Mouse (Mus musculus) embryonic facial prominence, embryonic 11.5 days (tissue): Measurements from ENCODE around the gene Gpr156. TPM values are rescaled to one million over a fixed set of nuclear protein-coding genes. Genes with fewer than 3 reads are reported as not detected.

Experiments used
- ATAC-seq: fragments of 200-750 bp; cut with Nextera tagmentation; replicated peaks from 2 replicates; pipeline ENCODE4 v1.8.0; 2017; ENCODE audit warnings: low read depth; ENCODE audit not compliant: insufficient number of reproducible peaks, low FRiP score, low TSS enrichment
- DNase-seq: peaks from one replicate; pipeline ENCODE4 v3.0.0-alpha.2; 2015; ENCODE audit warnings: low spot score
- H3K27ac ChIP-seq: fragments of 300-500 bp; sonication (generic); replicated peaks from 2 replicates; pipeline ENCODE4 v1.5.1; 2014; ENCODE audit warnings: mild to moderate bottlenecking, low read depth, low read length, control low read depth
- H3K27me3 ChIP-seq: fragments of 300-500 bp; sonication (generic); 2 replicates; pipeline ENCODE4 v1.6.1; 2014; ENCODE audit warnings: mild to moderate bottlenecking, low read length, moderate library complexity, mixed read lengths; ENCODE audit not compliant: control insufficient read depth, insufficient read depth
- H3K36me3 ChIP-seq: fragments of 300-500 bp; sonication (generic); replicated peaks from 2 replicates; pipeline ENCODE4 v1.6.1; 2014; ENCODE audit warnings: low read depth, mild to moderate bottlenecking, low read length, moderate library complexity, mixed read lengths; ENCODE audit not compliant: control insufficient read depth, insufficient read depth
- H3K4me1 ChIP-seq: fragments of 300-500 bp; sonication (generic); 2 replicates; pipeline ENCODE4 v1.6.1; 2014; ENCODE audit warnings: low read length, mixed read lengths; ENCODE audit not compliant: control insufficient read depth, insufficient read depth
- H3K4me2 ChIP-seq: fragments of 300-500 bp; sonication (generic); 2 replicates; pipeline ENCODE4 v1.6.1; 2014; ENCODE audit warnings: low read depth, mild to moderate bottlenecking, control low read depth, low read length, moderate library complexity
- H3K4me3 ChIP-seq: fragments of 300-500 bp; sonication (generic); 2 replicates; pipeline ENCODE4 v1.5.1; 2014; ENCODE audit warnings: low read depth, low read length, control low read depth
- H3K9ac ChIP-seq: fragments of 300-500 bp; sonication (generic); replicated peaks from 2 replicates; pipeline ENCODE4 v1.6.1; 2014; ENCODE audit warnings: mild to moderate bottlenecking, control low read depth, low read length
- H3K9me3 ChIP-seq: fragments of 300-500 bp; sonication (generic); replicated peaks from 2 replicates; pipeline ENCODE4 v1.6.1; 2016; ENCODE audit warnings: mild to moderate bottlenecking, low read length, inconsistent platforms, mixed read lengths; ENCODE audit not compliant: control insufficient read depth
- WGBS: fragments of 180-500 bp; shearing (Covaris S2); extraction: QIAGEN DNeasy Blood & Tissue Kit; methylation state at CpG from one replicate; pipeline ENCODE4 v1.1.7; 2014; 5-methylcytosine and 5-hydroxymethylcytosine counted together
- polyA plus RNA-seq: library from polyadenylated mRNA; unstranded; fragments of >200 nt; fragmentation: Nextera tagmentation; extraction: Ambion mirVana; gene quantifications from 2 replicates; pipeline ENCODE4 v1.2.1, GENCODE M21; 2014

The Gpr156 gene
- polyA plus RNA-seq, 1 experiment from 2014 or later = 1.5 TPM

DNA sequence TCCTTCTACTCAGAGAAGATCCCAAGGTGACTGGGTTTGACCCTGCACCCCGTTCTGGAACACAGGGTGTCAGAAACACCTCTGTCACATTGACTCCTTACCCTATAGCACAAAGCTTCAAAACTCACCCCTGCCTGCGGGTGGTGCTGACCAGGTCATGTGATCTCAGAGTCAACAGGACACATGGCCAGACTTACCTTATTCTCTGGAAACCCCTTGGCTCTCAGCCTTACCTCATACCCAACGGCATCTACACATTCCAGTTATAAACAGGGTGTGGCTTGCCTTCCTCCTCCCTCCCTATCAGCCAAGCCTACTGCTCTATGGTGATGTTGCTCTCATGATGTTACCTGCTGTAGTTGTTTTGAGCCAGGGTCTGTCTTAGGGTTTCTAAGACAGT lies 73.5 kb downstream of the Gpr156 start:
- no peaks in the 10 kb centered on the region for H3K27me3 ChIP-seq
- no peak for ATAC-seq
- no peak overlapping the region for H3K4me2 ChIP-seq
- no peak overlapping the region for H3K27ac ChIP-seq
- no peaks in the 10 kb centered on the region for H3K9me3 ChIP-seq
- H3K9ac ChIP-seq = no peak overlapping the region
- no peaks in the 10 kb centered on the region for H3K36me3 ChIP-seq
- no peaks in the 10 kb centered on the region for H3K4me1 ChIP-seq
- no peak for DNase-seq
- no peak overlapping the region for H3K4me3 ChIP-seq
- 78% methylated on average over 3 of the region's 3 CpGs for WGBS

DNA sequence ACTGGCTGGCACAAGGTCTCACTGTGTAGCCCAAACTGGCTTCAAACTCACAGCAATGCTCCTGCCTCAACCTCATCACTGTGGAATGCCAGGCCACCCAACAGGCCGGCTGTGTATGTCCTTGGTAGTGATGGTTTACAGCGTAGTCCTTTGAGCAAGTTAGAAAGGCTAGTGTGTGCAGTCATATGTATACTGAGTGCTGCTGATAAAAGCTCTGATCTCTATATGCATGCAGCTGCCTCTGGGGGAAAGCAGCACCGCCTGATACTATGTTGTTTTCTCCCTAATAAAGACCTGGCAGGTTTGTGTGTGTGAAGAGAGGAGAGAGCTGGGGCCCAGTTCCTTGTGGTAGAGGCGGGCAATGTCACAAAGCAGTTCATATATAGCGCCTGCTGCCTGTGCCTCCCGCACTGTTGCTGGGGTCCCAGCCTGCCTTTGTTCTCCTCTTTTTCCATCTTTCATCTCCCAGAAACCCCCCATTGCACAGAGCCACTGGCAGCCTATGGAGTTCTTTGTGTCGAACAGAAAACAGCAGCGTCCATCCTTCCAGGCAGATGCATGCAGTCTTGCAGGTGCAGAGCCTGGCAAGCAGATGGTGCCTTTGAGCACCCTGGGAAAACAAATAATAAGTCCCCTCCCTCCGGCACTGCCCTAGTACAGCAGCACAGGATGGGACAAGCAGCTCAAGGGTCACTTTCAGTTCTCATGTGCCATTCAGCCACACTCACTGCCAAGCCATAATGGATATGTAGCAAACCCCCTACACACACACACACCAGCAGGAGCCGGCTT lies 74.5 kb downstream of the Gpr156 start:
- peak; percentile 82 for ATAC-seq
- H3K4me2 ChIP-seq = no peak overlapping the region
- H3K4me1 ChIP-seq = no peaks in the 10 kb centered on the region
- H3K9ac ChIP-seq = no peak overlapping the region
- H3K4me3 ChIP-seq = no peak overlapping the region
- H3K27me3 ChIP-seq = no peaks in the 10 kb centered on the region
- H3K9me3 ChIP-seq = no peaks in the 10 kb centered on the region
- DNase-seq = peak; percentile 33
- 0 out of 2 replicates have a peak overlapping the region, but pooled peaks have one; percentile 21 for H3K27ac ChIP-seq
- WGBS = 53% methylated on average over 10 of the region's 10 CpGs
- H3K36me3 ChIP-seq = no peaks in the 10 kb centered on the region

GRCm38 (mm10) chr16:37992806-37993205 lies 76.5 kb downstream of the Gpr156 start:
- WGBS = 30% methylated on average over 8 of the region's 8 CpGs
- no peak overlapping the region for H3K27ac ChIP-seq
- no peak for DNase-seq

DNA sequence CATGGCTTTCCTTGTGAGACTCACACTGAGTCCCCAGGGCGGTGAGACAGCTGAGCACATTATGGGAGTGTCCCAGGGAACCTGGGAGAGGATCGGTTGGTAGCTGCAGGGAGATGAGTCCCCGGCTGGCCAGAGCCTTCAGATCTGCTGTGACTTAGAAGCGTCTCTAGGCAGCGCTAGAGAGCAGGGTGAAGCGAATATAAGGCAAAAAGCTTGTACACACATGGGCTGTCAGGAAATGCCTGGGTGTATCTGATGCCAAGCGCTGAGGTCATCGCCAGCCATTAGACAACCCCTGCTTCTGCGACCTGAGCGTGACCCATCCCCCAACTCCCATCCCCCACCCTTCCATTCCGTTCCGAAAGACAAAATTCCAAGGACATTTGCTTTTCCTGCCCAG lies 78.4 kb downstream of the Gpr156 start:
- H3K4me2 ChIP-seq = peak overlapping the region; percentile 21
- no peaks in the 10 kb centered on the region for H3K36me3 ChIP-seq
- no peak for ATAC-seq
- H3K9me3 ChIP-seq = no peaks in the 10 kb centered on the region
- H3K27ac ChIP-seq = no peak overlapping the region
- no peaks in the 10 kb centered on the region for H3K4me1 ChIP-seq
- H3K27me3 ChIP-seq = no peaks in the 10 kb centered on the region
- H3K9ac ChIP-seq = no peak overlapping the region
- H3K4me3 ChIP-seq = no peak overlapping the region
- peak; percentile 78 for DNase-seq
- WGBS = 5% methylated on average over 12 of the region's 12 CpGs

More at GRCm38 (mm10) chr16:37992806-37993205, 76.5 kb downstream of the Gpr156 start:
- Histone ChIP-seq H3K4me3 (no peak overlapping the region), H3K4me2 (no peak overlapping the region), H3K9ac (no peak overlapping the region), H3K9me3 (no peaks in the 10 kb centered on the region), H3K36me3 (no peaks in the 10 kb centered on the region), H3K4me1 (no peaks in the 10 kb centered on the region), H3K27me3 (no peaks in the 10 kb centered on the region)
- no peak for ATAC-seq

DNA sequence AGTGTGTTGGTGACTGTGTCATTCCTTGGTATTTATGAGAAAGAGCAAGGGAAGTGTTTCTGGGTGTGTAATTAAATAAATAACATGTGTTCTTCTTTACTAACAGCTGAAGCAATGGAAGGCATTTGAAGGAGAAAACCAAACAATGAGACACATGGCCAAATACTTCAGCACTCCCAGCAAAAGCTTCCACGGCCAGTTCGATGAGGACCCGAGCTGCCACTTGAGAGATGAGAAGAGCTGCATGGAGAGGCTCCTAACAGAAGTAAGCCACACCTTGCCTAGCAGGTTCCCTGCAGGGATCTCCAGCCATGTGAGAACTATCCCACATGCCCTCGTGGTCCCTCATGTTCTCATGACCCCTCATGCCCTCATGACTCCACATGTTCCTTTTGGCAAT lies 81.5 kb downstream of the Gpr156 start:
- Histone ChIP-seq H3K27me3 (no peaks in the 10 kb centered on the region), H3K9ac (no peak overlapping the region), H3K9me3 (no peaks in the 10 kb centered on the region), H3K4me1 (no peaks in the 10 kb centered on the region), H3K27ac (no peak overlapping the region), H3K4me2 (no peak overlapping the region), H3K36me3 (no peaks in the 10 kb centered on the region), H3K4me3 (no peak overlapping the region)
- WGBS = 76% methylated on average over 4 of the region's 4 CpGs
- no peak for ATAC-seq
- DNase-seq = no peak

DNA sequence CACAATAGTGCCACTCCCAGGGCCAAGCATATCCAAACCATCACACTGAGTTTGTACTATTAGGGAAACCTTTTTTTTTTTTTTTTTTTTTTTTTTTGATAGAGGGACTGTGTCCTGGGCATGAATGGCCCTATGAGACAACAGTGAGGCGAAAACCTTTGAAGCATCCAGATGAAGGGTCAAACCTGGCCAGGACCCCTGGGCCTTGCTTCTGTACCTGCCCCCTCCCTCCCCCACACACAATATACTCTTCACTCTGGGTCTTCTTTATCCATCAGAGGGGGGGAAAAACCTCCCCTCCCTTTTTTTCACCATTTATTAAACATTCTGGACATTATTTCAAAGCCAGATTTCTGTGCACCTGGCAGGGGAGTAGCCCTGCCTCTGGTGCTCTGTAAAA lies 83.5 kb downstream of the Gpr156 start:
- 94% methylated on average over 1 of the region's 1 CpGs for WGBS
- Histone ChIP-seq H3K27ac (no peak overlapping the region), H3K4me1 (no peaks in the 10 kb centered on the region), H3K27me3 (no peaks in the 10 kb centered on the region), H3K9me3 (no peaks in the 10 kb centered on the region), H3K4me3 (no peak overlapping the region), H3K36me3 (no peaks in the 10 kb centered on the region), H3K9ac (no peak overlapping the region), H3K4me2 (no peak overlapping the region)
- ATAC-seq (no peak), DNase-seq (no peak)

DNA sequence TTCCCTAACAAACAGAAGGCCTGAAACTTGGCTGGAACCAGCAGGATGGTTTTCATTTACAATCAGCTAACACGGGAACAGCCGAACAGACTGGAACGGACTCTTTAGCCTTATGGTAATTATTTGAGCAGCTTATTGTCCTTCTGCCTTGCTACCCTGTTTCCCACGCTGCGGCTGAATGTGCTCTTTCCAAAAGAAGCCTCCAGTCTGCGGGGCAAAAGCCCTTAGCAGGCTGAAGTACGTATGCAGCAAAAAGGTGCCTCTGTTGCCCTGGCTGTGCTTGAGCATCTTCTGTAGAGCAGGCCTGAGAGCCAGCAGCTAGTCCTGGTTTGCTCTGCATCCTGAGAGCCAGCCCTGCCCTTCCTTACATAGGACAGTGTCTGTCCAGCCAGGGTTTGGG lies 83.9 kb downstream of the Gpr156 start:
- no peak overlapping the region for H3K27ac ChIP-seq
- no peaks in the 10 kb centered on the region for H3K9me3 ChIP-seq
- 44% methylated on average over 7 of the region's 7 CpGs for WGBS
- H3K4me1 ChIP-seq = no peaks in the 10 kb centered on the region
- ATAC-seq (no peak), DNase-seq (peak; percentile 30)
- H3K9ac ChIP-seq = peak overlapping the region; percentile 19; the same call in 1 of the 2 replicates
- no peak overlapping the region for H3K4me2 ChIP-seq
- H3K4me3 ChIP-seq = no peak overlapping the region
- no peaks in the 10 kb centered on the region for H3K27me3 ChIP-seq
- no peaks in the 10 kb centered on the region for H3K36me3 ChIP-seq

GRCm38 (mm10) chr16:38001766-38002165 lies 85.5 kb downstream of the Gpr156 start:
- no peaks in the 10 kb centered on the region for H3K27me3 ChIP-seq
- no peaks in the 10 kb centered on the region for H3K9me3 ChIP-seq
- H3K36me3 ChIP-seq = no peaks in the 10 kb centered on the region
- H3K4me2 ChIP-seq = no peak overlapping the region
- H3K4me1 ChIP-seq = no peaks in the 10 kb centered on the region
- H3K9ac ChIP-seq = no peak overlapping the region
- no peak overlapping the region for H3K27ac ChIP-seq
- H3K4me3 ChIP-seq = no peak overlapping the region
- ATAC-seq = no peak
- no peak for DNase-seq
- 45% methylated on average over 2 of the region's 2 CpGs for WGBS
